Mouse (Mus musculus) cerebellum, adult 18-20 months (tissue): ENCODE measurements around the gene Tdrd9.

Experiments used
- DNase-seq, 2 experiments: peaks; one replicate each; pipeline ENCODE4 v3.0.0; 2021

Tdrd9 gene

GRCm38 (mm10) chr12:112108696-112109445 is 137.5 kb downstream of the Tdrd9 start:
- DNase-seq = no peak

DNA sequence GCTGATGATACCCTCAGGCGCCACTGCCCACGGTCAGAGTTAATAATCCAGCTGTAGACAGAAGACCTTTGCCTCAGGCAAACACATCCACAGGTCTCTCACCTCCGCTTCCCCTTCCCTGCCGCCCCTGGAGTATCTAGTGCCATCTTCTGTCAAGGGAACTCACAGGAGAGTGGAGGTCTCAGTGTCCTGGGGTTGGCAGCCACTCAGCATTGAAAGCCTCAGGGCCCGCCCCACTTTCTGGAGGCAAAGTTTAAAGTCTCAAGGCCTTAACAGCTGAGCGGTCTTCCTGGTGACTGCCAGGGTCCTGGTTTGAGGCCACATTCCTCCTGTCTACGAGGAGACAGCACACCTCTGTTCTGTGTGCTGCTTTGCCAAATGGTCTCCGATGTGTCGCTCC is 138.3 kb downstream of the Tdrd9 start:
- DNase-seq = no peak

GRCm38 (mm10) chr12:112111323-112111722 is 140.0 kb downstream of the Tdrd9 start:
- no peak for DNase-seq

DNA sequence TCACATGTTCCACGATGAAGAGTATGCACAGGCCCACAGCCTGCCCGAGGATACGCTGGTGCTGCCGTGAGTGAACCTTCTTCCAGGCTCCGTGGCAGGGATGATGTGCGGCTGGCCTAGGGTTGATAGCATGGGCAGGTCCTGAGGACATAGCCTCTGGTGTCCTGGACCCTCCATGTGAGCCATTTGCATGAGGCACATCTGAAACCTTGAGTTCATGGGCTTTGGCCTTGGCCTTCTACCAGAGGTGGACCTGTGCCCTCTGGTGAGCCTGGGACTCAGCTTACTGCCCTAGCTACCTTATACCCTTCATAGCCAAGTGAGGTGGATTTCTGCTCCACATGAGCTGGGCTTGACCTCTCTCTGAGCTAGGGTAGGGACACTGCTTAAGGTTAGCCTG is 140.9 kb downstream of the Tdrd9 start:
- no peak for DNase-seq

DNA sequence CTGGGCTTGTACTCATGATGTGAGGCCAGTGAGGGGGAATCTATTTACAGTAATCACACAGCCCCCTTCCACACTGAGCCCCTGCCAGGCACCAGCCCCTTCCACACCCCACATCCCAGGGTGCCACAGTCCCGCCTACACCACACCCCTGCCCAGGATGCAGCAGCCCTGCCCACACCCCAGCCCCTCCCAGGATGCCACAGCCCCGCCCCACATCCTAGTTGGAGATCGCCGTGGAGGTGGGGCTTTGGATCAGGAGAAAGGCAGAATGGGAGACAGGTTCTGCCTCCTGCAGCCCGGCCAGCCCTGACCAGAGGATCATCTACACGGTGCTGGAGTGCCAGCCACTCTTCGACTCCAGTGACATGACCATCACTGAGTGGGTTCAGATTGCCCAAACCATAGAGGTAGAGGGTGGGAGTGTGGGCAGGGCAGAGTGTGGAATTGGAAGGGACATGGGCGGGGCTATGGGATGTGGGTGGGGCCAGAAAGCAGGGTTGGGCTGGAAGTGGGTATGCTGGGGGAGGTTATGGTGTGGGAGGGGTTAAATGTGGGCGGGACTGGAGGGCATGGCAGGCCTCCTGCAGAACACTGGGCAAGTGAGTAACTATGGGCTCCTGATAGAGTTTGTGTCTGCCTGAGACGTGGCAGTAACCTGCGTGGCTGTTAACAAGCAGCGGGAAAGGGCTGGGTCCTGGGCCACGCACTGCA is 141.5 kb downstream of the Tdrd9 start:
- no peak for DNase-seq

- DNase-seq = peak; percentile 76 to 82
These were observed 142.4 kb downstream of the Tdrd9 start for GRCm38 (mm10) chr12:112113710-112114109.

GRCm38 (mm10) chr12:112117006-112117405 is 145.6 kb downstream of the Tdrd9 start:
- no peak for DNase-seq

DNA sequence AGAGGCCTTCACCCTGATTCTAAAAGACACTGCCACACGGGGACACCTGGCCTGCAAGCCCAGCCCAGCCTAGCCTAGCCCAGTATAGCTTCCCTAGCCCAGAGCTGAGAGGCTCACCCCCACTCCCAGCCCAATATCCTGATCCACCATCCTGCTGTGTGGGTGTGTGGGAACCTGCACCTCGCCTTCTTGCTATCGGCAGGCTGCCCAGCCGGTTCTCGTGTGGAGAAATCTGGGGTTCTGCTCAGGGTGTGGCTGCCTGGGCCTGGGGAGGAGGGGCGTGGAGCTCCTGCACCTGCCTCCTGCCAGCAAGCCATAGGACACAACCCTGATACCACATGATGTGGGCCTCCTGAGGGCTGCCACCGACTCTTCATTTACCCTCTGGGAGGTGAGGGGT is 146.3 kb downstream of the Tdrd9 start:
- no peak for DNase-seq
